Mouse (Mus musculus) cerebellum, postnatal 14 days (tissue): ENCODE measurements around the gene Ndufc2.
A peak's percentile ranks its signal among the peaks of the same experiment; 100 is the strongest.

ENCODE experiments used
- DNase-seq, 2 experiments: peaks; one replicate each; pipeline ENCODE4 v3.0.0; 2021; ENCODE audit warnings: mixed read lengths in 2 of 2

The Ndufc2 gene

GRCm38 (mm10) chr7:97387561-97388147, 12.1 kb upstream of the Ndufc2 start:
- peak in 1 of 2 experiments; percentile 60 for DNase-seq

DNA sequence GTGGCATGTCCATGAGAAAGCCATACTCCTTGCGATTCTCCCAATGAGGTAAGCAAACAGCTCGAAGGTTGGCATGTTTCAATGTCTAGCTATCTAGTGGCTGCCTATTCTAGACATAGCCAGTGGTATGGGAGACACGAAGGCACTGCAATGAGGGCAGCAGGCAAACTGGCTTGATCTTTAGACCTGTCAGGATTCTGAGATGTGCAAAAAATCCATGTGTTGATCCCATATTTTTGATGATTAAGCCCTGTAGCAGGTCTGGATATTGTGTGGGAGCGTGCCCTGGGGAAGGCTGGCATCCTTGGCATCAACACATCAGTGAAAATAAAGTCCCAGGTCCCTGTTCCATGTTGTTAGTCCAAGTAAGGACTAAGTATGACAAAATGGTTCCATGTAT, 11.3 kb upstream of the Ndufc2 start:
- no peak for DNase-seq

DNA sequence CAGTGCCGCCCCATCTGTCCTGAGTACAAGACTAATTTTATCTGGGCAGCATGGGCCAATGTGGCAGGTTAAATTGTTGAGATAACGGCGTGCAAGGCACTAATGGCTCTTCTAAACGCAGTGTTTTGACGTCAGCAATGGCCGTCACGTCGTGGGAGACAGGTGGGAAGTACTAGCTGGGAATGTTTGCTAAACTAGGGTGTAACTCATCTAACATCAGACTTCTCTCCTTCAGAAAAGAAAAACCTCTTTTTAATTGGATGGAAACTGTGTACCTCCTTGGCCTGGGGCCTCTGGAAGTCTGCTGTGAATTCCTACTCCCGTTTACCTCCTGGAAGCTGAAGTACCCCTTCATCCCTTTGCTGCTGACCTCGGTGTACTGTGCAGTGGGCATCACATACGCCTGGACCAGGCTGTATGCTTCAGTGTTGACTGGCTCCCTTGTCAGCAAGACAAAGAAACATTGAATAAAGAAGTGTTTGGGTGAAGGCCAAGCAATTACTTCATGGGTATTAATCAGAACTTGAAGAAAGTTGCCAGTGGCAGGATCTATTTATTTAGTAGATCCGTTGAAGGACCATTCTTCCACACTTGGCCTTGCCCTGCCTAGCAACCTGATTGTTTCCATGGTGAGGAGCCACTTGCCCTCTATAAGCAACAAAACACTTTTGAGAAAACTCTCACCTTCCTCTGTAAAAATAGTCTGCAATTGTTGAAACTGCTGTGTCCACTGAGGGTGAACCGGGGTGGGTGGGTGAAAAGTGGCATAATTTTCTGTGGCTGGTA, 8.3 kb upstream of the Ndufc2 start:
- no peak for DNase-seq

GRCm38 (mm10) chr7:97392079-97392445, 7.7 kb upstream of the Ndufc2 start:
- DNase-seq: no peak

DNA sequence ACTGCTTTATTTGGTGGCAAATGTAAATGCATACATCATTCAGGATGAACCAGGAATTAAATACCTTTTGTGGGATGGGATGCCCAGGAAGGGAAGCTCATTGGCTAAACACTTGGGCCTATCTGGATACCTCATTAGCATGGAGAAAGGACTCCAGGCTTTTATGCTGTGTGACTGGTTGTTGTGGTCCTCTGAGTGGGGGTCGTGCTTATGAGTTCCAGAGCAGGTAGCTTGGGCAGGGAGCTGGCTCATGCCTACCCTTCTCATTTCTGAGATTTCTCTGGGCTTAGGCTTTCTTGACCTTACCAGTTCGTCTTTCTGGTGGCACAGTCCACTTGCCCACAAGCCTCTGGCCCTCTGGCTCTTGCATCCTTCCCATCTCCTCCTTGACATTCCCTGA, 5.4 kb upstream of the Ndufc2 start:
- DNase-seq: no peak

DNA sequence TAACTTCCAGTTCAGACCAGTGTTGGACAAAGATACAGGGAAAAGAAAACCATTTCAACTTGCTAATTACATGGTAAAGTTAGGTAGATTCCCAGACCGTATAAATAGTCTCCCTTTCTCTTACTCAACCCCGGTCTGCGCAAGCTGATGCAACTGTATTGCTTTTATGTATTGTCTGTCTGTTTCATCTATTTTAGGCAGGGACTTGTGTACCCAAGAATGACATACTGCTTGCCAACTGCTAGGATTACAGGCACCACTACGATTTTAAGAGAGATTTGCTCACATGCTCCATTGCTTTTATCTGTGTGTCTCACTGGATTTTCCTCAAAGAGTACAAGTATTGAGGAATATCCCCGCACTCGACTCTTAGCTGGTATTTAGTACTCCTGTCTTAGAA, 860 bp upstream of the Ndufc2 start:
- no peak for DNase-seq

DNA sequence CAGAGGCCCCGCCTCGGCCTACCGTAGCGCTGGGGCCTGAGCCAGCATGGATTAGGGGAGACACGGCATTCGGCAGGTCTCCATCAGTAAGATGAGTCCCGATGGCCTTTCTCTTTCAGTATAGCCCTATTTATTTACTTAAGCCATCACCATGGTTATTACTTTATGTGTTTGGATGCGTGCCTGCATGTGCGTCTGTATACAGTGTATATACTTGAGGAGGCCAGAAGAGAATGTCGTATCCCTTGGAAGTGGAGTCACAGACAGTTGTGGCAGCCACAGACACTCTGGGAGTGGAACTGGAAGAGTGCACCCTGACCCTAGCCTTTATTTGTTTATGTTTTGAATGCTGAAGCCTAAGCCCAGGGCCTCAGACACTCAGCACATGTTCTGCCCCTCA, 7.3 kb downstream of the Ndufc2 start:
- no peak for DNase-seq

GRCm38 (mm10) chr7:97411106-97411505, 11.3 kb downstream of the Ndufc2 start:
- no peak for DNase-seq

GRCm38 (mm10) chr7:97411575-97411974, 11.8 kb downstream of the Ndufc2 start:
- peak in 1 of 2 experiments; percentile 20 for DNase-seq

- peak in 1 of 2 experiments; percentile 7 for DNase-seq
Observed at GRCm38 (mm10) chr7:97413981-97414380, 14.2 kb downstream of the Ndufc2 start.

- peak in 1 of 2 experiments; percentile 24 for DNase-seq
Observed at GRCm38 (mm10) chr7:97414426-97414825, 14.6 kb downstream of the Ndufc2 start.

GRCm38 (mm10) chr7:97414915-97415687, 15.3 kb downstream of the Ndufc2 start:
- peak; percentile 57 to 73 for DNase-seq

DNA sequence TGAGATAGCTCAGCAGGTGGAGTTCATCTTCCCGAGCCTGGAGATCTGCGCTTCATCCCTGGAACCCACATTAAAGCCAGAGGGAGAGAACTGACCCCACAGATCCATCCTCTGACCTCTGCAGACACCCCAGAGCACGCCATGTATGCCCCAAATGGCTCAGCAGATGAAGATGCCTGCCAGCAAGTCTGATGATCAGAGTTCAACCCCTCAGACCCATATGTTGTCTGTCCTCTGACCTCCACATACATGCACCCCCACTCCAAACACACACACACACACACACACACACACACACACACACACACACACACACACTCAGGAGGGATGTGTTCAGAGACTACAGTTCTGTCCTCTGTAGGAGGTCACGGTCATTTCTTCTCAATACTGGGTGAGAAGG, 16.7 kb downstream of the Ndufc2 start:
- DNase-seq: peak; percentile 33 to 39

- peak; percentile 96 for DNase-seq
Observed at GRCm38 (mm10) chr7:97416906-97417777, 17.3 kb downstream of the Ndufc2 start, which contains the start of gene Thrsp. Gene Thrsp, minus strand, starts transcription at chr7:97417730.

DNA sequence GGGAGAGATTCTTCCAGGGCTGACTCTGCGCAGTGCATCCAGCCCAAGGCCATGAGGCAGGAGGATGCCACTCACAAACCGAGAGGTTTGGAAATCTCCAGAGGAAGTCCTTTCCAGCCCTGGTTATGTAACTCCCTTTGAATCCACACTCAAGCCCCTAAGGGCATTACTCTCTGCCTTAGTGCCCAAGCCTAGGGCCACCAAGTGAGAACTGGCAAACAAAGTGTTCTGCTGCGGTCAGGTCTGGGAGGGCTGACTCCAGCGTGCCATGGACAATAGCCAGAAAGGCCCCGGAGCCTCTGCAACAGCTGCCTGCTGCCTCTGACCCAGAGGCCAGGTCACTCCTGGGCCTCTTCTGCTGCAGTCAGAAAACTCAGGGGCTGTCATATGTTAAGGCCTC, 18.9 kb downstream of the Ndufc2 start:
- peak; percentile 45 to 46 for DNase-seq

DNA sequence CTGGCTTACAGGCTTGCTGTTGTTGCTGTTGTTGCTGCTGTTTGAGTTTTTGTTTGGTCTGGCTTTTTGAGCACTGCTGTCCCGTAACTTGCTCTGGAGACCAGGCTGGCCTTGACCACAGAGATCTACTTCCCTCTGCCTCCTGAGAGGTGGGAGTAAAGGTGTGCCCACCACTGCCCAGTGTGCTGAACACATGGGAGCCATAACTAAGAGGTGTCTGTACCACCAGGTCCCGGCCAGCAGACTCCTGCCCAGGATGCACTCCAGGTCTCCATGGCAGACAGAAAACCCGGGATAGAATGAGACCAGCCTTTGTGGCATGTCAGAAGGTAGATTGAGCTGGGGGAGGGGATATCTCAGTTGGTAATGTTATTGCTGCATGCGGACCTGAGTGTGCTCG, 19.4 kb downstream of the Ndufc2 start:
- peak in 1 of 2 experiments; percentile 7 for DNase-seq

DNA sequence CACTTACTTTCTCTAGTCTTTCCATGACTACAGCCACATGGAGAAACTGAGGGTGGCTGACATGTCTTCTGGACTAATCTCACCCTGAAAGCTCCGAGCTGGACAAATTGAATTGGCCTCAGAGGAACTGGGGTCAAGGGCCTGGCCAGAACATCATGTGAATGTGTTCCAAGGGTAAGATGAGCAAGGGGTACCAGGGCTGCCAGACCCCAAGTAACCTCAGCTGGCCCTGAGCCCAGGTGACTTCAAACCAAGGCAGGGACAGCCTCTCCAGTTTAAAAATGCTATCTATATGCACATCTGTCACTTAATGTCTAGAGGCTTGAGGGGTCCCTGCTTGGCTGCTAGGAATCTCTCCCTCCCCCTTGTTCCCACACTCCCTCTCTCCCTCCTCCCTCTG, 20.6 kb downstream of the Ndufc2 start:
- peak; percentile 49 to 54 for DNase-seq

DNA sequence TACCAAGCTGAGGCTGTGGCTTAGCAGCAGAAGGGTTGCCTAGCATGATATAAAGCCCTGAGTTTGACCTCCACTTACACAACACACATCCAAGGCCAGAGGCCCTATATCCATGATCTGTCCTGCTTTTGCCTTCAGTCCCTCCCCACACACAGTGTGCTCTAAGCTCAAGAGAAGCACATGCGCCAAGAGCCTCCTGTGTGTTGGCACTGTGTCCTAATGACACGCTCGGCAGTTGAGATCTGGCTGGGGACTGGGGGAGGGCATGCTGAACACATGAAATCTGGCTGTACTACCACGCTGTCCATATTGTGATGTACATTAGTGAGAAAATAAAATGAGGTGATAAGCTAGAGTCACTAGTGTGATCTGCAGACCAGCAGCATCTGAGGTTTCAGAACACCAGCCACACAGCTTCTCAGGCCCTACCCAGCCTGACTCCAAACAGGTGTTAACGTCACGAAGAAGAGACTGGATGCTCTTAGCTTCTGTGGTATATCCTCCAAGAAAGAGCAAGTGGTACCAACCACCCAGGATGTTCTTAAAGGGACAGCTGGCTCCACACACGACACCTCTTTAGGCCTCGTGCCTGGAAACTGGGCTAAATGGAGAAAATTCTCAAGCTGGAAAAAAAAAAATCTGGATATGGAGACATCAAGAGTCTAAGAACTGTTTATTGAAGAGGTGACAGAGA, 21.3 kb downstream of the Ndufc2 start:
- DNase-seq: peak; percentile 86 to 89

DNA sequence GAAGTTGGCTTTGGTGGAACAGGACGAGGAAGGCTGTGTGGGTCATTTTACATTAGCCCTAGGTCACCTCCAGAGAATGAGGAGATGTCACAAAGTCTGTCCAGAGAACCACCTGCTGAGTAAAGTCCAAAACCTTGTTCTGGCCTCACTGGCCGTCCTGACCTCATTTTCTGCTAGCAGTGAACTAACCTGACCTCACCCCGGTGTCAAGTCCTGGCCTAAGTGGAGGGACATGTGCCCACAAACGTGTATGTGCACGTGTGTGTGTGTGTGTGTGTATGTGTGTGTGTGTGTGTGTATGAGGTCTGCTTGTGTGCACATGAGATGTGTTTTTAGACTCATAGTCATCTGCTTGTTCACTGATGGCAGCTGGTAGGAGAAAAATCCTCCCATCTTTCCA, 24.0 kb downstream of the Ndufc2 start:
- DNase-seq: no peak

DNA sequence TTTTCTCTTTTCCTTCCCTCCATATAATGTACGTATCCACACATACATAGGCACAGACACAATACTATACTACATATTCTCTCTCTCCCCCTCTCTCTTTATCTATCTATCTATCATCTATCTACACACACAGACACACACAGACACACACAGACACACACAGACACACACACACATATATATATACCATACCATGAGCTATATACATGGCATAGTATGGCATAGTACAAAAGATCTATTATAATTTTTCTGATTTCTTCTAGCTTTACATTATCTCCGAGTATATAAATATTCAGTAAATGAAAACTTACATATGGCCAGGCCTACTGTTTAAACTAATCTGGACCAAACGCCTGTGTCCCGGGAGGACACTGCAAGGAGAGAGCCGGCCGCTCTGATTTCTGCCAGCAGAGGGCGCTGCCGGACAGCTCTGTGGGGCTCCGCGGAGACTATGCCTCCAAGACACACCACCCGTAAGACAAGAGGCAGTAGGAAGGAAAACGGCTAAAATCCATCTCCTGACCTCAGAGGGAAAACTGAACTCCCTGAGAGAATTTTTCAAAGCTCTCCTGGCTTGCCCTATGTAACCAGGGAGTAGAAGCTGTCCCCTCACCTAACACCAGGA, 24.9 kb downstream of the Ndufc2 start:
- DNase-seq: peak; percentile 98 to 99

GRCm38 (mm10) chr7:97426566-97426965, 26.8 kb downstream of the Ndufc2 start:
- DNase-seq: peak in 1 of 2 experiments; percentile 59
